Mouse (Mus musculus) testis, postnatal 10 days (tissue): ENCODE measurements around the gene Sobp.
A peak's percentile ranks its signal among the peaks of the same experiment; 100 is the strongest.

ENCODE experiments used
- DNase-seq: peaks from one replicate; pipeline ENCODE4 v3.0.0; 2021; ENCODE audit warnings: low spot score

Sobp gene

GRCm38 (mm10) chr10:43158917-43159316 is 15.4 kb downstream of the Sobp start:
- DNase-seq = no peak

DNA sequence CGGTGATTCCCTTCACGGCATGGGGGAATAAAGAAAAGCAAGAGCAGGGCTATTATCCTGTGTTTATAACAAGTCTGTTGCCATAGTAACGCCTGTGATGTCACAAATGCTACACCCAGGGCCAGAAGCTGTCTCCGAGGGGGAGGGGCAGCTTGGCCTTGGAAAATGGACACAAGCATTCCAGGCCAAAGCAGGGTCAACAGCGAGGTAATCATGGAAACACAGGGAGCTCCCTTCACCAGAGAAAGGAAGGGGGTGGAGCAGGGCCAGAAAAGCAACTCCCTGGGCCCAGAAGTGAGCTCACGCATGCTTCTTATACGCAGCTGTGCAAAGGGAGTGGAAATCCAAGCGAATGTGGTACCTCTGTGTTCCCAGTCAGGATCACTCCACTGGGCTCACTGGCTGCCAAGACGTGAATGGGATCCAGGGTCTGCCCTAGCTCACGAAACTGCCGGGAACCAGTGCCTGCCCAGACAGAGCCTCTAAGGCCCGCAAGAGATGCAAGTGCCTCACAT is 19.2 kb downstream of the Sobp start:
- DNase-seq = peak; percentile 91

GRCm38 (mm10) chr10:43152643-43153042 is 21.7 kb downstream of the Sobp start:
- DNase-seq = no peak

GRCm38 (mm10) chr10:43148456-43148855 is 25.9 kb downstream of the Sobp start:
- no peak for DNase-seq

- no peak for DNase-seq
Measured at GRCm38 (mm10) chr10:43143173-43143572, 31.2 kb downstream of the Sobp start.

- no peak for DNase-seq
Measured at GRCm38 (mm10) chr10:43134027-43134426, 40.3 kb downstream of the Sobp start.

DNA sequence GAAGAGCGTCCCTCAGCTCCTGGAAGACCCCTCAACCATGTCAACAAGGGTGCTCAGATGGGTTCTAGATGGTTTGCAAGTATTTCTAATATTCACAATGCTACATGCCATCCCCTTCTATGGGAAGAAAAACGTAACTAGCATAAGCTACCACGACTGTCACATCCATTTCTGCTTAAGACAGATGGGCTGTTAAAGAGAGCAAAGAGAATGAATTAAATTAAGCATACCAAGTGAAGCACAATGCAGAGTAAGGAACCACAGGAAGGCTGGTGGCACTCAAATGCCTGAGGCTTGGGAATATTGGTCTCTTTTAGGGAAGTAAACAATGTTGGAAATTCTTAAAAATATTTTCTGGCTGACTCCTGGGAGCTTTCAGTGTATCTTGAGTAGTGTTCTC is 45.6 kb downstream of the Sobp start:
- no peak for DNase-seq

DNA sequence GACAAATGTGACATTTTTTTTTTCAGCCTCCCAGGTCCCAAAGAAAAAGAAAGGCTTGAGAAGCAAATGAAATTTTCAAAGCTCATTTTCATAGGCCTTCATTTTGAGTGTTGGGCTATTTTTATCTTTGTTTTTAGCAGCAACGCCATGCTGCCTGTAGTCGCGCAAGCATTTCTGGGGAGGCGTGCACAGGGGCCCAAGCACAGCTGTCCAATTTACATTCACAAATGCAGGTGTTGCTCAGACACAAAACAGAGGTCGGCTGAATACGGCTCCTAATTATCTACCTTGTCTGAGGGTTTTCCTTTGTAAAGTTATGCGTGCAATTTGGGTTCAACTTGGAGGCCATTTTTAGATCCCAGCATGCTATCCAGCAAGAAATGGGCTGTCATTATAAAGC is 49.8 kb downstream of the Sobp start:
- no peak for DNase-seq

GRCm38 (mm10) chr10:43124156-43124555 is 50.2 kb downstream of the Sobp start:
- DNase-seq = no peak

DNA sequence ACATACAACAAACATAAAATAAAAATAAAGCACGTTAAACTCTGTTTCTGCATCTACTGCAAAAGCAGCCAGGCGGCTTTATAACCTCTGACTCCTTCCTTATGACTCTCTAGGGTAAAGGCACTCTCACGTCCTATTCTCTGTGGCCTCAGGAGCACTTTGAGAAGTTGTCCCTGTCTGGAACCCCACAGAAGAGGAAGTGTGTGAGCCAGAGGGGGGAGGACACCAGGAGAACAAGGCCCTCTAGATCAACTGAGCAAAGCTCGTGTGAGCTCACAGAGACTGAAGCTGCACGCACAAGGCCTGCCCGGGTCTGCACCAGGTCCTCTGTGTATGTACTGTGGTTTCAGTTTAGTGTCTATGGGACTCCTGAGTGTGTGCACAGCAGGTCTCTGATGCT is 50.9 kb downstream of the Sobp start:
- no peak for DNase-seq

DNA sequence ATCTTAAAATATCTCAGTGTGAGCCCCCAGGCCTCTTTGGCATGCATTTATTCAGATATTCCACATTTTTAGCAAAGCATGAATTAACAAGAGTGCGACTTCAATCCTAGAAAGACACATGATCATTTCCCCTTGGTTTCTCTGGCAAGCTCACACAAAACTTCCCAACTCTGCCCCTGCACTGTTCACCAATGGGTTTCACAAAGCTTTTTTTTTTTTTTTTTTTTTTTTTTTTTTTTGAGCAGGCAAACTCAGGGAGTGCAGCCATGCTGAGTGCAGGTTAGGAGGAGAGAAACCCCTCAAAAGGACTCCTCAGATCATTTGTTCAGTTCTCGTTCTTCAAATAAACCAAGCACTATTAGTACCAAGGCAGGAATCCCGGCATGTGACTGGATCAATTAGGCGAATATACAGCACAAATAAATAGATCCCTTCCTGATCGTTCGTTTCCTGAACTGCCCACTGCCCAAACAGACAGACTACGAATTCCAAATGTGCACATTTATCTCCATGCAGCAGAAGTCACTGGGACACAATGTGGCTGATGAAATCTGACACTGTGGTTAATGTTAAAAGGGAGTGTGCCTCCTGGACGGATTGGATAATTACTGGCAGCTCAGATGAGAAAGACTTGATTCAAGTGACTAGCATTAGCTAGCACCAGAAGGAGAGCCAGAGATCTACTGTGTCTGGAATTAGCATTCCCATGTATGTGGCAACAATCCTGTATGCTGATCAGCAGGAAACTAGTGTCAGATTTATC is 53.5 kb downstream of the Sobp start:
- DNase-seq = no peak

DNA sequence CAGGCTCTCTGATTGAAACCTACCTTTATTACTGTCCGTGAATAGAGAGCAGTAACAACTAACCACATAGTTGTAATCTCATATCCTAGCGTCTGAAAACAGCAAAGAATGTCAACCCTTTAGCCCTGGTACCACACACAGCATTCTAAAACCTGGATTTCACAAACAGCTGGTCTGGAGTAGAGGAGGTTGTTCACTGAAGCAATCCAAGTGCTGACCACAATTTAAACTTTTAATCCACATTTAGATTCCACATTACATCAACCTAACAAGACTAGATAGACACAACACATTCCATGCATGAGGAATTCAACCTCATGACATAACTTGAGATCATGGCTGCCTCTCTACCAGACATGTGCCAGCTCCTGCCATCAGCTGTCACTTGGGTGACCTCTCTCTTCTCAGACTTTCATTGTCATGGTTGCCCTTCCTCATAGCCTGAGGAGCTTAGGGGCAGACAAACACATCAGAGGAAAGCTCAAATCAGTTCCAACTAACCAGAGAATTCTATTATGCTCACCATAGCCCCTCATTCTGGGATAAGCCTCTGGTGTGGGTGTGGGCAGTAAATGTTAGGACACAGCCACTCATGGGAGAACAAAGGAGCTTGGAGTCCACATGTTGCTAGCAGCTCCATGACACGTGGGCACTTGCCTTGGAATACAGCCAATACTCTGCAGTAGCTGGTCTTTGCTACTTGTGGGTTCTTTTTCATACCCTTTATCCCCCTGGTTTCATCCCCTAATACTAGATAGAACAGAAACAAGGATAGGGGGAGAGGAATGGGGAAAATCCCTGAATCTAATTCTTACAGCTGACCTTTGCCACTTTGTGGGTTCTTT is 58.0 kb downstream of the Sobp start:
- DNase-seq = no peak

GRCm38 (mm10) chr10:43112296-43112695 is 62.0 kb downstream of the Sobp start:
- DNase-seq = no peak

DNA sequence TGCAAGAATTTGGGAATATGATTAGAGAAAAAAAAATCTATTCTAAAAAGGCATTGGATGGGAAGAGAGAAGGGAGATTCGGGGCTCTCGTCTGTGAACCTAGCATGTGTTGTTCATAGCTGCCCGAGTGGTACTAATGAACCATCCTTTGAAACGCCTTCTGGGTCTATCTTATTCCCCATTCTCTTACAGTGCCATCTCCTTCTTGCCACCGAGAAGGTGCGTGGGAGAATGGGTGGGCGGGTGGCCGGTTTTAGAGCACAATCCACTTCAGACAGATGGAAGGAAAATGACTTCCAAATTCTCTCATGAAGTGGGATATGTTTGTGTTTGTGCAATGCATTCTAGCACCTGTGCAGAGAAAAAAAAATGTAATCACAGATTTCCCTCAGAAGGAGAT is 67.7 kb downstream of the Sobp start:
- DNase-seq = no peak

DNA sequence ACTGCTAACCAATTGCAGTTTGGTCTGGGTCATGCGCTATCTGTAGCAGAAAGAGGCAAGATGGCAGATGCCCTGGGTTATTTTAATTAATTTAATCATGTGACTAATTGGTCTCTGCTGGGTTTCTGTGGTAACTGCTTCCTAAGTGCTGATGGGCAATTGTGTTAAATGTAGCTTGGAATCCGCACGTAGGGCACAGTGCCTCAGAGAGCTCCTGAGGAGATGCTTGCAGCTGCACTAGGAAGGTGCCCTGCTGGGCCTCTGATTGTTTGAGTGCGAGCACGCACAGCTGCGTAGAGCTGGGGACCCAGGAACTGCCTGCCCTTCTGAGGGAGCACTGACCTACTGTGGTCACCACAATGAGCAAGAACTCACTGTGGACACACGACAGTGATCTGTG is 68.1 kb downstream of the Sobp start:
- DNase-seq = no peak

- DNase-seq = no peak
Measured at GRCm38 (mm10) chr10:43100513-43100912, 73.8 kb downstream of the Sobp start.

GRCm38 (mm10) chr10:43099229-43099628 is 75.1 kb downstream of the Sobp start:
- DNase-seq = no peak

DNA sequence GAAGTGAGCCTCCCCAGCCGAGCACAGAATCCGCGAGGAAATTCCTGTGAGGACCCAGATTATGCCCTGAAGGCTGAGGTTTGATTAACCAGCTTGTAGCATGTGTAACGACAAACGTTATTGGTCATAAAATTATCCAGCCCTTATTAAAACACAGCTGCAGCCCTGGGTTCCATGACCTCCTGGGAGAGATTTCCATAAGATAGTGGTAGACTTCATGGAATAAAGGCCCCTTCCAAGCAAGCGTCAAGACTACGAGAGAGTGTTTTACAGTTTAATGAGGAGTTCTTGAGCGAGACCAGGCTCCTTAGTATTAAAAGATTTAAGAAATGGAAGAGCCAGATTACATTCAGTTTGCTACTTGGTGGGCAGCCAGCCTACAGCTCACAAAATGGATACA is 76.6 kb downstream of the Sobp start:
- no peak for DNase-seq

- DNase-seq = no peak
Measured at GRCm38 (mm10) chr10:43096614-43097013, 77.7 kb downstream of the Sobp start.

DNA sequence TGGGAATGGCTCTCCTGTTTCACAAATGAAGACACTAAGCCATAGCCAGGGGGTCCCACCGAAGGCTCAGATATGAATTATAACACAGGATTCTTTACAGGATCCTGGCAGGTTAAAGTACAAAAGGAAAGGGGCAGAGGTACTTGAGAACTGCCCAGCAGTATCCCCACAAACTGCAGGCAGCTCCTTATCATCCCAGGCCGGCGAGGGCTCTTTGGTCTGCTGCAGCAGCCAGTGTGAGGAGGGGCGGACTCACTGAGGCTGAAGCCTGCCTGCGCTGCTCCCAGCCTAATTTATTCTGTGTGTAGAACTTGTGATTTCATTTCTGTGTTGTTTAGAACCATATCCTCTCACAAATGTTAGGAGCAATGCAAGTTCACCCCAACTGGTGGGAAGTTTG is 79.8 kb downstream of the Sobp start:
- no peak for DNase-seq

DNA sequence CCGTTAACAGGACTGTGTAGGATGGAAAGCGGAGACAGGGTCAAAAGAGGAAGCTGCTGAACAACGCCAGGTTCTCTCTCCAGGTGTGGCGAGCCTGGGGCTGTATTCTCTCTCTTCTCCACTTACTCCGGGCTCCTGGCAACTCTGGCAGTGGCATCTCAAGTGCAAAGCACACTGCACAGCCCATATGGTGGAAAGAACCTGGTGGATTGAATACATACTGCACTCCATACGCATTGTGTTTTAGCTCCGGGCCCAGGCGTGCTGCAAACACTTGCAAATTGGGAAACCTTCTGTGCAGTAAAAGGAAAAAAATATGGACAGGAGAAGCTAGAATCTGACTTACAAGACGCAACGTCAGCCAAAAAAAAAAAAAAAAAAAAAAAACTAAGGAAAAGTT is 80.9 kb downstream of the Sobp start:
- no peak for DNase-seq

- DNase-seq = no peak
Measured at GRCm38 (mm10) chr10:43090040-43090439, 84.3 kb downstream of the Sobp start.

DNA sequence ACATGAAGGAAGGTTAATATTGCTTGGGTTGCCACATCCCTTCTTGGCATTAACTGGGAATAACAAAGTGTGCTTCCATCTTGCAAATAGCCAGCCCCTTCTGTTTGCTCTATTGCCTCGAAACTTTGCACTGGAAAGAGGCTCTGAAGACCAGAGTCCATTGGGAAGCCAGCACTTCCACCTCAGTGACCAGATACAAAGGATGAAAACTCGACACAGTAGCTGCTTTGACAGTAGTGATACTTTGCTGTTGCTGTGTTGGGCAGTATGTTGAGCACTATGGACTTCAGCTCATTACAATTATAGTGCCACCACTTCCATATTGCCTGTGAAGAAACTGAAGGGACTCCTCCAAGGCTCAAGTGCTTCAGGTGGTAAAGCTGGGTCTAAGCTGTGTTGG is 86.9 kb downstream of the Sobp start:
- no peak for DNase-seq
